Mouse (Mus musculus) ES-E14 (cell line): ENCODE results near the gene Tmed9. TPM values are rescaled to one million over a fixed set of nuclear protein-coding genes. Genes with fewer than 3 reads are reported as not detected.
"Not testable (repeated sequence)": the region's sequence is repeated elsewhere in the genome, so short reads cannot be mapped to it uniquely, and the experiment has no call there.

ENCODE experiments used
- DNase-seq: peaks from one replicate; pipeline ENCODE4 v3.0.0-alpha.2; 2013; ENCODE audit warnings: low read depth, low spot score
- H3K27ac ChIP-seq: 2 replicates; pipeline ENCODE4 v1.5.1; 2012; ENCODE audit warnings: low read depth, mild to moderate bottlenecking, low read length, moderate library complexity, mixed read lengths; ENCODE audit not compliant: poor library complexity, insufficient read depth, severe bottlenecking
- H3K36me3 ChIP-seq: 2 replicates; pipeline ENCODE4 v1.6.1; 2012; ENCODE audit warnings: mild to moderate bottlenecking, low read length, moderate library complexity, mixed read lengths; ENCODE audit not compliant: control insufficient read depth, poor library complexity, insufficient read depth, severe bottlenecking
- H3K4me1 ChIP-seq, 2 experiments: fragments of 150-350 bp in 1 of 2; sonication (generic) in 1 of 2; 2 replicates each; pipeline ENCODE4 v1.6.1; 2012; ENCODE audit warnings: low read length in 2 of 2, mild to moderate bottlenecking in 1 of 2, mixed read lengths in 1 of 2; ENCODE audit not compliant: control insufficient read depth in 2 of 2, insufficient read depth in 2 of 2, poor library complexity in 1 of 2
- H3K4me3 ChIP-seq, 2 experiments: fragments of 150-350 bp in 1 of 2; sonication (generic) in 1 of 2; 2 replicates each; pipeline ENCODE4 v1.5.1; 2012; ENCODE audit warnings: low read length in 2 of 2, low read depth in 1 of 2, mild to moderate bottlenecking in 1 of 2, mixed read lengths in 1 of 2; ENCODE audit not compliant: insufficient read depth in 1 of 2, poor library complexity in 1 of 2, severe bottlenecking in 1 of 2
- H3K9ac ChIP-seq: 2 replicates; pipeline ENCODE4 v1.6.1; 2012; ENCODE audit warnings: low read depth, mild to moderate bottlenecking, low read length, mixed read lengths; ENCODE audit not compliant: poor library complexity, insufficient read depth, severe bottlenecking
- H3K9me3 ChIP-seq: fragments of 150-350 bp; sonication (generic); 2 replicates; pipeline ENCODE4 v1.6.1; 2012; ENCODE audit warnings: low read depth, mild to moderate bottlenecking, low read length; ENCODE audit not compliant: control insufficient read depth, insufficient read depth
- CHD2 ChIP-seq: IDR thresholded peaks from 2 replicates; pipeline ENCODE4 v1.6.1; 2014; ENCODE audit warnings: mild to moderate bottlenecking, low read depth, low read length, inconsistent platforms
- HCFC1 ChIP-seq: IDR thresholded peaks from 2 replicates; pipeline ENCODE4 v1.6.1; 2012; ENCODE audit warnings: low read length, inconsistent platforms, borderline replicate concordance; ENCODE audit not compliant: insufficient read depth
- MAFK ChIP-seq: IDR thresholded peaks from 2 replicates; pipeline ENCODE4 v1.6.1; 2014; ENCODE audit warnings: mild to moderate bottlenecking, low read depth, low read length, inconsistent platforms; ENCODE audit not compliant: insufficient read depth
- ZC3H11A ChIP-seq: IDR thresholded peaks from 2 replicates; pipeline ENCODE4 v1.6.1; 2012; ENCODE audit warnings: low read depth, mild to moderate bottlenecking, inconsistent platforms, low read length, borderline replicate concordance
- ZNF384 ChIP-seq: IDR thresholded peaks from 2 replicates; pipeline ENCODE4 v1.6.1; 2012; ENCODE audit warnings: low read depth, low read length, inconsistent platforms
- in situ Hi-C, 2 experiments: fragments of 600-800 bp; cut with MboI; formaldehyde crosslinking; loops; one replicate each; pipeline ENCODE4 v1.15.1; 2025; ENCODE audit warnings: low sequenced_read_pairs in 2 of 2, inconsistent platforms in 1 of 2; ENCODE audit not compliant: unreplicated experiment in 2 of 2
- total RNA-seq: library from RNA; depleted of rRNA; stranded (reverse); fragments of 300-350 nt; gene quantifications from 2 replicates; pipeline ENCODE4 v1.2.3, GENCODE M21; 2012

The Tmed9 gene
- total RNA-seq, 1 experiment: 363 TPM

DNA sequence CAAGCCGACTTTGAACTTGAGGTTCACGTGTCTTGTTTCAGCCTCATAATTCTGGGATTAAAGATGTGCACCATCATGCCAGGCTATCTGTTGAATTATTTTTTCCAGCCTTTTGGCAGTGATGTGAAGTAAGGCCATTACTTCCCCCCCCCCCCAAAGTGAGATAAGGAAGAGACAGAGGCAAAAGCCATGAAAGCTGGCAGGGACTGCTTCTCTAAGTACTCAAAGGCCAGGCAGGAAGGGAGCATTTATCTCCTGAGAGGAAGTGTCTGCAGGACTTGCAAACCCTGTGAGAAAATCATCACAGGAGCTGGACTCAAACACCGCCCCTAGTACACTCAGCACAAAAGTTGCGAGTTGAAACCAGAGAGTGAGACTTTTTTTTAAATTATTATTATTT is 45.8 kb downstream of the Tmed9 start:
- H3K36me3 ChIP-seq: no peaks in the 10 kb centered on the region; the same call in 1 of the 2 replicates
- no peak for TF ChIP-seq HCFC1
- no peak for TF ChIP-seq ZNF384
- no peak for TF ChIP-seq CHD2
- TF ChIP-seq MAFK: no peak
- TF ChIP-seq ZC3H11A: no peak
- in situ Hi-C loops: no loop called here
- H3K9ac ChIP-seq: no peak overlapping the region
- no peak overlapping the region for H3K4me3 ChIP-seq
- no peak overlapping the region for H3K27ac ChIP-seq
- no peaks in the 10 kb centered on the region for H3K9me3 ChIP-seq
- no peak for DNase-seq
- H3K4me1 ChIP-seq: peaks cover 3 to 4% of the 10 kb centered on the region in 2 experiments; a peak in 3 of 4 replicates

DNA sequence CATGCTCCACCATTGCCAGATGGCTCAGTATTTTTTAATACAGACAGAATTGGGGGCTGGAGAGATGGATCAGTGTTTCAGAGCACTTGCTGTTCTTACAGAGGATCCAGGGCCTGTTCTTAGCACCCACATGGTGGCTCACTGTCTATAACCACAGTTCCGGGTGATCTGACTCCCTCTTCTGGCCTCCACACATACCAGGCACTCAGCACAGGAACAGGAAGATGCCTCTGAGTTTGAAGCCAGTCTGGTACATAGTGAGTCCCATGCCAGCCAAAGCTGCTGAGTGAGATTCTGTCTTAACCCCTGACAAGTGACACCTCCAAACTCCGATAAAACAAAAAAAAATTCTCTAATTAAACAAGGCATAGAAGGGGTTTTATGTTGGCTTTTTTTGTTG is 46.7 kb downstream of the Tmed9 start:
- Histone ChIP-seq H3K9ac (no peak overlapping the region), H3K4me1 (peaks cover 4 to 6% of the 10 kb centered on the region in 2 experiments; a peak in 3 of 4 replicates), H3K36me3 (peaks cover 3% of the 10 kb centered on the region; the same call in 1 of the 2 replicates), H3K27ac (no peak overlapping the region), H3K9me3 (no peaks in the 10 kb centered on the region), H3K4me3 (no peak overlapping the region)
- DNase-seq: no peak
- TF ChIP-seq HCFC1 (no peak), CHD2 (no peak), MAFK (no peak), ZNF384 (no peak), ZC3H11A (no peak)
- in situ Hi-C loops: no loop called here

DNA sequence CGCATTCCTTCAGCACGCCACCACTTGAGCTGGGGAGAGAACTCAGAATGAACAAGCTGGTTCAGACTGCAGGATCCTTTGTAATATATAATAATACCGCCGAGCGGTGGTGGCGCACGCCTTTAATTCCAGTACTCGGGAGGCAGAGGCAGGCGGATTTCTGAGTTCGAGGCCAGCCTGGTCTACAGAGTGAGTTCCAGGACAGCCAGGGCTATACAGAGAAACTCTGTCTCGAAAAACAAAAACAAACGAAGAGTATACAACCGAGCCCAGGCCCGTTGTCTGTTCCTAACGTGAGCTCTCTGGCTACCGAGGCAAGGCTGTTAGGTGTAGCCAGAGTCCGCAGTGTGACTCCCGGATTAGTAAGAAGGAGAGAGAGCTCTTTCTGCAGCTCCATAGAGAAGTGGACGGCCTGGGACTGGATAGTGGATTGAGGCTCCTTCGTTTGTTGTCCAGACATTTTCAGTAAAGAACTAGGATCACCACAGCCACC is 48.7 kb downstream of the Tmed9 start:
- H3K4me3 ChIP-seq: peak overlapping the region; percentile 87 to 93
- peak overlapping the region; percentile 71; the same call in 1 of the 2 replicates for H3K27ac ChIP-seq
- H3K36me3 ChIP-seq, H3K4me1 ChIP-seq, DNase-seq, H3K9me3 ChIP-seq, in situ Hi-C loops: not testable (repeated sequence)
- H3K9ac ChIP-seq: peak overlapping the region; percentile 83

DNA sequence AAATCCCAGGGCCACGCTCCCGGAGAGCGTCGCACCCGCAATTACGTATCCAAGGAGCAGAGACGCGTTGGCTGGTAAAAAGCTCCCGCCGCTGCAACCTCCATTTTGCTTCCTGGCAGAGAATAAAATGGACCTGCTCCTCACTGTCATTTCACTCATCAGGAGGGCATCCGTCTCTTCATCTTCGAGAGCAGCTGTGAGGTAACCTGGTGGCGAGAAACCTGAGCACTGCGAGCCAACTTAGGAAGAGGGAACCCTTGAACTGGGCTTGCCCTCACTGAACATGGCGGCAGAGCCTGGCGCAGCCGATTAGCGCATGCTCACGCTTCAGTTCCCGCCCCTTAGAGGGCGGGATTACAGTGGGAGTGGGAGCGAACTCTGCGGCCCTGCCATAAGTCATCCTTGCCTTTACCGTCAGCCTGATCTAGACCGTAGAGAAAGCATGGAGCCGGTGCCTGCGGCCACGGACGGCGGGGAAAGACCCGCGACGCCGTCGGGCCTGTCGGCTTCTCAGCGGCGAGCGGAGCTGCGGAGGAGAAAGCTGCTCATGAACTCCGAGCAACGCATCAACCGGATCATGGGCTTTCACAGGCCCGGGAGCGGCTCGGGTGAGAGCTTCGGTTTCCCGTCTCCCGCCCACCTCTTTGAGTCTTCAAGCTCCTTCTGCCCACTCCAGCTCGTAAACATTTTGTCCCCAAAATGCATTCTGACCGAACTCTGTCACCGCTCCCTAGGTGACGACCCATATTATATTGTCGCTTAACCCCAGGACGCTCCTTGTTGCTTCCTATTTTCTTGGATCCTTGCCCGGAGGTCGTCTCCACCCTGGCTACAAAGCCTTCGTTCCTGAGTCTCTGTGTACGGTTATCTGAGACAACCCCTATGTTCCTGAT is 49.4 kb downstream of the Tmed9 start, which contains the start of gene Caml:
Gene Caml, plus strand, starts transcription at position 357 of the 893 bp plus-strand sequence.
- Histone ChIP-seq H3K9ac (peak within 1 kb of the TSS; percentile 83), H3K36me3 (peaks cover 3% of the 10 kb centered on the region), H3K4me3 (peak within 1 kb of the TSS; percentile 87 to 93), H3K4me1 (peaks cover 4 to 6% of the 10 kb centered on the region in 2 experiments; a peak in 3 of 4 replicates), H3K27ac (peak within 1 kb of the TSS; percentile 71), H3K9me3 (no peaks in the 10 kb centered on the region)
- peak; percentile 94 for DNase-seq
- peak; percentile 87 for TF ChIP-seq HCFC1
- TF ChIP-seq ZC3H11A: no peak; the same call in 1 of the 2 replicates
- in situ Hi-C loops: no loop called here
